9 mouse cellular contexts compared by ENCODE assay signal in the genomic region with DNA sequence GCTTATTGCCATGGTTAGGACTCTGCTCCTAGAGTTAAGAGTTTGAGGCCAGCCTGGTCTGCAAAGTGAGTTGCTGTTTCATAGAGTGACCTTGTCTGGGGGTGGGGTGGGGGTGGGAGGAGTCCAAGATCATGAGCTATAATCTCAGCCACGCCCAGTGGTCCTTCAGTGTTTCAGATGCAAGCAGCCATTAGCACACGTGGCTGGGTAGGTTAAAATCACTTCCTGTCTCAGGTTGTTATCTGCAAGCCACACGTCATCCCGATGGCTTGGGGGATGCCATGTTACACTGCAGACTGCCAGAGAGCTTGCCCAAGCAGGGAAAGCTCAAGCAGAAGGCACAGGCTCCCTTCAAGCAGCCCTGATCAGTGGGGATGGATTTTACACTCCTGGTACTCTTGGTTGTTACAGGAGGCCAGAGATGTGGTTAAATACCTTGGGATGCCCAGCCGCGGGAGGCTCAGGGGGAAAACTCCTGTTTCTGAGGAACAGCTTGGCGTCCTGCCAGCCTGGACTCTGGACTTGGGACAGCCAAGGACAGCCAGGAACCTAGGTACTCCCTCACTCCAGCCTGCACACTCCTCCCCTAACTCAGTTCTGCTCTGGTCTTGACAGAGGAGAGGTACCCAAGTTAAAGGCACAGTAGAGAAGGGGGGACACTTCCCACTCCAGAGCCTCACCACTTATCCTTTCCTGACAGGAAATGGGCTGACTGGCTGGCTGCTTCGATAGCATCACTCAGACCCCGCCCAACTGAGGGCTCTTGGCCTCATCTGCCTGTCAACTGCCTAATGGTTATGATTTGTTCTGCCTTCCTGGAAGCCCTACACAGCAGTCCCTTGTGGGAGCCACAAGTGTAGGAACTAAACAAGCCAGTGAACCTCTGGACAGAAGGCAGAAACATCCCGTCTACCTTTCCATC. TPM values are rescaled to one million over a fixed set of nuclear protein-coding genes. Genes with fewer than 3 reads are reported as not detected.
DNase-seq lines count a peak whose midpoint lies in the region; ATAC-seq and TF ChIP-seq lines count a peak whose summit lies in the region.
"Had no signal": no experiment of that assay in that cellular context is flagged by ENCODE, and none has a peak within 500 bp of the region (broad histone marks: within the 10 kb centered on the region; RNA-seq: fewer than 3 reads in every experiment).

No protein-coding gene starts in this region.

- peaks cover 36% of the 10 kb centered on the region for H3K4me1 ChIP-seq in kidney, embryonic 16.5 days (ENCODE audit: insufficient read depth, low read length)
- peaks cover 39% of the 10 kb centered on the region for H3K4me1 ChIP-seq in hindbrain, embryonic 10.5 days (replicated peaks)

- H3K4me2 ChIP-seq in kidney, embryonic 16.5 days (replicated peaks; ENCODE audit: low read depth, low read length) = no peak overlapping the region
- H3K4me2 ChIP-seq: lung, embryonic 15.5 days had no signal

- 41% methylated on average over 10 of the region's 10 CpGs for whole genome bisulfite sequencing in kidney, embryonic 16.5 days
- 77% methylated on average over 10 of the region's 10 CpGs for WGBS in hindbrain, embryonic 10.5 days

- H3K27me3 ChIP-seq in kidney, embryonic 16.5 days (ENCODE audit: insufficient read depth, low read length) = no peaks in the 10 kb centered on the region
- peaks cover 35% of the 10 kb centered on the region for H3K27me3 ChIP-seq in hindbrain, embryonic 10.5 days (ENCODE audit: insufficient read depth, poor library complexity, severe bottlenecking)
- H3K27me3 ChIP-seq: lung, embryonic 15.5 days had no signal

- DNase-seq in kidney, adult 18-20 months = peak; percentile 76
- DNase-seq in adrenal gland, adult 2 months = peak; percentile 42
- peak; percentile 87 for DNase-seq in kidney, postnatal 14 days
- DNase-seq in thymus, postnatal 25 days = no peak
- DNase-seq in layer of hippocampus, adult 2 months (ENCODE audit: low spot score in 2 of 2) = no peak
- no peak for DNase-seq in hindbrain, embryonic 10.5 days (ENCODE audit: low spot score)

- no peak for TF ChIP-seq CTCF in layer of hippocampus, adult 2 months (conservative IDR thresholded peaks at IDR 0.05)

- no peaks in the 10 kb centered on the region for H3K36me3 ChIP-seq in kidney, embryonic 16.5 days (ENCODE audit: insufficient read depth, low read length)
- no peaks in the 10 kb centered on the region for H3K36me3 ChIP-seq in hindbrain, embryonic 10.5 days
- H3K36me3 ChIP-seq: lung, embryonic 15.5 days had no signal

- no peak overlapping the region for H3K4me3 ChIP-seq in kidney, embryonic 16.5 days (ENCODE audit: low read length)
- H3K4me3 ChIP-seq in layer of hippocampus, adult 2 months = no peak overlapping the region
- H3K4me3 ChIP-seq in hindbrain, embryonic 10.5 days = no peak overlapping the region
- H3K4me3 ChIP-seq: lung, embryonic 15.5 days had no signal

- H3K9me3 ChIP-seq in kidney, embryonic 16.5 days (ENCODE audit: low read length) = no peaks in the 10 kb centered on the region
- no peaks in the 10 kb centered on the region for H3K9me3 ChIP-seq in hindbrain, embryonic 10.5 days
- H3K9me3 ChIP-seq: lung, embryonic 15.5 days had no signal

- no peak for ATAC-seq in kidney, embryonic 16.5 days (ENCODE audit: low FRiP score, low TSS enrichment)
- ATAC-seq in megakaryocyte-erythroid progenitor cell, adult 5-6 weeks (replicated peaks; ENCODE audit: low FRiP score, low TSS enrichment, poor library complexity, severe bottlenecking) = peak; percentile 25; the same call in 1 of the 2 replicates

- no peak overlapping the region for H3K27ac ChIP-seq in kidney, embryonic 16.5 days (ENCODE audit: low read length)
- H3K27ac ChIP-seq in layer of hippocampus, adult 2 months = no peak overlapping the region
- no peak overlapping the region for H3K27ac ChIP-seq in hindbrain, embryonic 10.5 days
- H3K27ac ChIP-seq: lung, embryonic 15.5 days had no signal

- H3K9ac ChIP-seq in kidney, embryonic 16.5 days (replicated peaks; ENCODE audit: low read length) = no peak overlapping the region
- H3K9ac ChIP-seq: lung, embryonic 15.5 days had no signal

RNA-seq across cellular contexts. Expression of gene Padi3, which starts 5.8 kb away (rescaled TPM):
- polyA plus RNA-seq in kidney, embryonic 16.5 days (2015; fragmentation: Nextera tagmentation; extraction: Ambion mirVana) = 0.10 and 0.17 TPM in 2 replicates
- total RNA-seq in adrenal gland, adult 2 months (2021) = not detected
- polyA plus RNA-seq in adrenal gland, adult 2 months (2012; rRNA removed) = not detected in 2 replicates
- total RNA-seq in megakaryocyte-erythroid progenitor cell, adult 5-6 weeks (2014; fragmentation: Nextera tagmentation) = 1.7 and 3.4 TPM in 2 replicates
- 0.88 and 2.1 TPM in 2 replicates for total RNA-seq in megakaryocyte-erythroid progenitor cell, adult 5-6 weeks (2017)
- total RNA-seq in layer of hippocampus, adult 2 months (2021) = not detected
- polyA plus RNA-seq in hindbrain, embryonic 10.5 days (2016; fragmentation: Nextera tagmentation; extraction: Ambion mirVana) = 0.08 and 0.10 TPM in 2 replicates

RNA-seq across cellular contexts. Expression of gene Padi1, which starts 29.3 kb away (rescaled TPM):
- polyA plus RNA-seq in kidney, embryonic 16.5 days (2015; fragmentation: Nextera tagmentation; extraction: Ambion mirVana) = 0.26 and 0.33 TPM in 2 replicates
- total RNA-seq in adrenal gland, adult 2 months (2021) = not detected
- not detected in 2 replicates for polyA plus RNA-seq in adrenal gland, adult 2 months (2012; rRNA removed)
- 0.79 TPM in 1 of 2 replicates, not detected in the other for total RNA-seq in megakaryocyte-erythroid progenitor cell, adult 5-6 weeks (2014; fragmentation: Nextera tagmentation)
- total RNA-seq in megakaryocyte-erythroid progenitor cell, adult 5-6 weeks (2017) = 0.33 TPM in 1 of 2 replicates, not detected in the other
- total RNA-seq in layer of hippocampus, adult 2 months (2021) = not detected
- polyA plus RNA-seq in hindbrain, embryonic 10.5 days (2016; fragmentation: Nextera tagmentation; extraction: Ambion mirVana) = 0.07 TPM in 2 replicates

RNA-seq across cellular contexts. Expression of gene Padi4, which starts 42.2 kb away (rescaled TPM):
- polyA plus RNA-seq in kidney, embryonic 16.5 days (2015; fragmentation: Nextera tagmentation; extraction: Ambion mirVana) = 1.0 and 1.1 TPM in 2 replicates
- total RNA-seq in adrenal gland, adult 2 months (2021) = 1 to 10 TPM in 1 of 2 experiments, under 1 TPM in 1; 0.62 to 1.8 TPM
- 0.76 and 0.99 TPM in 2 replicates for polyA plus RNA-seq in adrenal gland, adult 2 months (2012; rRNA removed)
- 2.3 TPM in 1 of 2 replicates, not detected in the other for total RNA-seq in megakaryocyte-erythroid progenitor cell, adult 5-6 weeks (2014; fragmentation: Nextera tagmentation)
- 0.47 and 9.3 TPM in 2 replicates for total RNA-seq in megakaryocyte-erythroid progenitor cell, adult 5-6 weeks (2017)
- total RNA-seq in layer of hippocampus, adult 2 months (2021) = not detected
- 0.35 and 0.51 TPM in 2 replicates for polyA plus RNA-seq in hindbrain, embryonic 10.5 days (2016; fragmentation: Nextera tagmentation; extraction: Ambion mirVana)

Comparison
In these comparisons a context has a peak if more than half of its experiments do, and no peak if none do; other contexts are left out.
1. DNase-seq: peak in kidney, adult 18-20 months (single experiment), adrenal gland, adult 2 months (single experiment) and kidney, postnatal 14 days (single experiment); none in thymus, postnatal 25 days (single experiment), layer of hippocampus, adult 2 months (0 of 2) and hindbrain, embryonic 10.5 days (single experiment).